Mouse (Mus musculus) stomach, postnatal 0 days (tissue): ENCODE measurements around the gene Igf1. TPM values are rescaled to one million over a fixed set of nuclear protein-coding genes. Genes with fewer than 3 reads are reported as not detected.

ENCODE experiments used
- ATAC-seq: fragments of 200-750 bp; cut with Nextera tagmentation; 2 replicates; pipeline ENCODE4 v1.8.0; 2017; ENCODE audit not compliant: low FRiP score, low TSS enrichment
- DNase-seq: peaks from one replicate; pipeline ENCODE4 v3.0.0-alpha.2; 2016; ENCODE audit warnings: low spot score
- H3K27ac ChIP-seq: fragments of 300-500 bp; sonication (generic); replicated peaks from 2 replicates; pipeline ENCODE4 v1.5.1; 2014; ENCODE audit warnings: mild to moderate bottlenecking, control low read depth
- H3K27me3 ChIP-seq: fragments of 300-500 bp; sonication (generic); 2 replicates; pipeline ENCODE4 v1.6.1; 2014; ENCODE audit warnings: low read length; ENCODE audit not compliant: control insufficient read depth, insufficient read depth
- H3K36me3 ChIP-seq: fragments of 300-500 bp; sonication (generic); 2 replicates; pipeline ENCODE4 v1.6.1; 2014; ENCODE audit warnings: low read length, mixed read lengths; ENCODE audit not compliant: control insufficient read depth, insufficient read depth
- H3K4me1 ChIP-seq: fragments of 300-500 bp; sonication (generic); replicated peaks from 2 replicates; pipeline ENCODE4 v1.6.1; 2014; ENCODE audit warnings: antibody characterized with exemption; ENCODE audit not compliant: control insufficient read depth, insufficient read depth
- H3K4me2 ChIP-seq: fragments of 300-500 bp; sonication (generic); replicated peaks from 2 replicates; pipeline ENCODE4 v1.6.1; 2014; ENCODE audit warnings: low read depth, mild to moderate bottlenecking, control low read depth, moderate library complexity
- H3K4me3 ChIP-seq: fragments of 300-500 bp; sonication (generic); 2 replicates; pipeline ENCODE4 v1.5.1; 2014; ENCODE audit warnings: low read depth, low read length, control low read depth
- H3K9ac ChIP-seq: fragments of 300-500 bp; sonication (generic); 2 replicates; pipeline ENCODE4 v1.6.1; 2014; ENCODE audit warnings: mild to moderate bottlenecking, low read length, control low read depth, mixed read lengths
- H3K9me3 ChIP-seq: fragments of 300-500 bp; sonication (generic); 2 replicates; pipeline ENCODE4 v1.6.1; 2016; ENCODE audit warnings: low read length; ENCODE audit not compliant: control insufficient read depth
- CTCF ChIP-seq: IDR thresholded peaks from 2 replicates; pipeline ENCODE4 v1.5.1; 2016; ENCODE audit warnings: antibody characterized with exemption, low read depth, mild to moderate bottlenecking, moderate library complexity
- EP300 ChIP-seq: optimal IDR thresholded peaks from 2 replicates; pipeline ENCODE3; 2016; ENCODE audit warnings: antibody characterized with exemption
- WGBS: fragments of 180-500 bp; shearing (Covaris S2); extraction: QIAGEN DNeasy Blood & Tissue Kit; methylation state at CpG from one replicate; pipeline ENCODE4 v1.1.7; 2014; 5-methylcytosine and 5-hydroxymethylcytosine counted together
- polyA plus RNA-seq: library from polyadenylated mRNA; unstranded; fragments of >200 nt; fragmentation: Nextera tagmentation; extraction: Ambion mirVana; gene quantifications from 2 replicates; pipeline ENCODE4 v1.2.1, GENCODE M21; 2015

The Igf1 gene
- polyA plus RNA-seq, 1 experiment from 2014 or later: 42.5 TPM

DNA sequence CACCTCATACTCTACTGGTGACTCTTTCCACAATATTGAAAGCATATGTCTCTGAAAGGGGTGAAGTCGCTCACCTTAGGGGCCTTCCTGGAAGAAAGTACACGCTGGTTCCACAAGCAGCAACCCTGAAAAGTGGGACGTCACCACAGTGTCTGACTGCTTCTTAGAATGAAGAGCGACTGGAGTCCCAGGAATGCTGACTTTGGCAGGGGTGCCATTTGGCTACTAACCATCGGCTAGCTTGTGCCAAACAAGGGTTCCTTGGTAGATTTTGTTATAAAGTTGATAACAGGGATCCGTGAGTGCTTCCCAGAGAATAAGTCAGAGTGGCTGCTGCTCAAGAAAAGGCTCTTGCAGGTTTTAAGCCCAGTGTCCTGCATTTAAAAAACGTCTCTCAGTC, 4.8 kb downstream of the Igf1 start:
- 65% methylated on average over 7 of the region's 7 CpGs for WGBS
- Histone ChIP-seq H3K36me3 (0 out of 2 replicates have a peak, but pooled peaks cover 2% of the 10 kb centered on the region), H3K27me3 (no peaks in the 10 kb centered on the region), H3K4me3 (no peak overlapping the region), H3K9me3 (no peaks in the 10 kb centered on the region), H3K27ac (no peak overlapping the region), H3K4me1 (no peaks in the 10 kb centered on the region), H3K9ac (no peak overlapping the region), H3K4me2 (no peak overlapping the region)
- ATAC-seq: no peak
- DNase-seq: no peak
- TF ChIP-seq EP300 (no peak), CTCF (no peak)

GRCm38 (mm10) chr10:87863326-87863725, 5.3 kb downstream of the Igf1 start:
- Histone ChIP-seq H3K4me1 (no peaks in the 10 kb centered on the region), H3K27ac (no peak overlapping the region), H3K9ac (no peak overlapping the region), H3K36me3 (0 out of 2 replicates have a peak, but pooled peaks cover 2% of the 10 kb centered on the region), H3K9me3 (no peaks in the 10 kb centered on the region), H3K4me2 (no peak overlapping the region), H3K4me3 (no peak overlapping the region), H3K27me3 (no peaks in the 10 kb centered on the region)
- DNase-seq (no peak), ATAC-seq (no peak)
- no peak for TF ChIP-seq CTCF
- TF ChIP-seq EP300: no peak
- 78% methylated on average over 4 of the region's 4 CpGs for WGBS

GRCm38 (mm10) chr10:87865712-87866111, 7.6 kb downstream of the Igf1 start:
- Histone ChIP-seq H3K9ac (no peak overlapping the region), H3K4me2 (no peak overlapping the region), H3K4me1 (no peaks in the 10 kb centered on the region), H3K36me3 (0 out of 2 replicates have a peak, but pooled peaks cover 2% of the 10 kb centered on the region), H3K9me3 (no peaks in the 10 kb centered on the region), H3K27me3 (no peaks in the 10 kb centered on the region), H3K27ac (no peak overlapping the region), H3K4me3 (no peak overlapping the region)
- DNase-seq (no peak), ATAC-seq (no peak)
- 87% methylated on average over 9 of the region's 9 CpGs for WGBS
- no peak for TF ChIP-seq EP300
- TF ChIP-seq CTCF: no peak

DNA sequence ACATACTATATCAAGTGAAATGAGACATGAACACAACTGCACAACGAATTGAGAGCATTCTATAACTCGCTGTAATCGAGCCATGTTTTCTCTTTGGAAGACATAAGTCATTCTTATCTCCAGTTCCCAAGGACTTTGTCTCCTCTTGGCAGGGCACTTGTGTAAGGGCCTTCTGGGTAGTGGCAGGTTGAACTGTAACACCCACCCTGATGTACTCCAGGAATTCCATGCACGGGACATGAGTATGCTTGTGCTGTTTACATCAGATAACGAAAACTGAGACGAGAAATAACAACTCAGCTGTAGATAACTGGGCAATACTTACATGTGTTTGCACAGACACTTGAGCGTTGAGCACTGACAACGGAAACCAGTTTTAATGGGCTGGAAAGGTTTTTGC, 8.4 kb downstream of the Igf1 start:
- H3K4me2 ChIP-seq: no peak overlapping the region
- H3K36me3 ChIP-seq: 0 out of 2 replicates have a peak, but pooled peaks cover 2% of the 10 kb centered on the region
- no peak overlapping the region for H3K4me3 ChIP-seq
- no peak for ATAC-seq
- no peak overlapping the region for H3K27ac ChIP-seq
- no peaks in the 10 kb centered on the region for H3K27me3 ChIP-seq
- no peak for TF ChIP-seq CTCF
- no peak for TF ChIP-seq EP300
- no peak overlapping the region for H3K9ac ChIP-seq
- H3K4me1 ChIP-seq: no peaks in the 10 kb centered on the region
- no peaks in the 10 kb centered on the region for H3K9me3 ChIP-seq
- DNase-seq: no peak
- 40% methylated on average over 8 of the region's 8 CpGs for WGBS

DNA sequence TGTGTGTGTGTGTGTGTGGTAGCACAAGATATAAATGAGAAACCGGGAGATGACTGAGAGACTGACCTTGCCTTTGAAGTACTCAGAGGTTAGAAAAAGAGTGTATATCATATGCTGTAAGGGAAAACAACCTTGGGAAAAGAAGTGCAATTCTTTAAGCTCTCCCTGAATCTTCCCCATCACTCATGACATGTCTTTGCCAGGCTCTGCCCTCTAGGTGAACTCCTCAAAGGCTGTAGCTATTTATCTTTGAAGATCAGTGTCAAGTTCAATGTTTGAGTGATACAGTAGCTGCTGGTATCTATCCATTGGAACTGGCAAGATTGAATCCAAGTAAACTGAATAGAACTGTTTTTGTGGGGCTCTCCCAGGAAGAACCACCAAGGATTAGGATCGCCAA, 9.2 kb downstream of the Igf1 start:
- Histone ChIP-seq H3K4me3 (no peak overlapping the region), H3K9me3 (no peaks in the 10 kb centered on the region), H3K4me1 (no peaks in the 10 kb centered on the region; the same call in 1 of the 2 replicates), H3K9ac (no peak overlapping the region), H3K36me3 (0 out of 2 replicates have a peak, but pooled peaks cover 2% of the 10 kb centered on the region), H3K4me2 (no peak overlapping the region), H3K27me3 (no peaks in the 10 kb centered on the region), H3K27ac (no peak overlapping the region)
- TF ChIP-seq EP300: no peak
- no peak for TF ChIP-seq CTCF
- ATAC-seq (no peak), DNase-seq (no peak)
- 62% methylated on average over 2 of the region's 2 CpGs for WGBS

DNA sequence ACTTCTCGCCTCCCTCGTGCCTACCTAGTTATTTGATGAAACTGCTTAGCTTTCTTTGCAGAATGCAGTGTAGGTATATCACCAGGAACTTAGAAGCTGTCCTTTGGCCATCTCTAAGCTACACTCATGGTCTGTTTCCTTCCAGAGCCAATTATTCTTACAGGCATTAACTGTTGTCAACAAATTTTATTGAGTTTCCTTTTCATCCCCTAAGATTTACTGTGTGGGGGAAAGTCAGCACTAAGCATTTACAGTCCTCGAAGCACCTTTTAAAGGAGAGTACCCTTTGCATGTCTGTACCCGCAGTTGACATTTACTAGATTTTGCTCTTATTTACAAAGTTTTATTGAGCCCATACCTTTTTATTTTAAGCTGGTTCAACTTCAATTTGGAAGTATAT, 9.6 kb downstream of the Igf1 start:
- Histone ChIP-seq H3K4me1 (no peaks in the 10 kb centered on the region; the same call in 1 of the 2 replicates), H3K36me3 (0 out of 2 replicates have a peak, but pooled peaks cover 2% of the 10 kb centered on the region), H3K27ac (no peak overlapping the region), H3K4me3 (no peak overlapping the region), H3K4me2 (no peak overlapping the region), H3K9ac (no peak overlapping the region), H3K27me3 (no peaks in the 10 kb centered on the region), H3K9me3 (no peaks in the 10 kb centered on the region)
- TF ChIP-seq EP300 (no peak), CTCF (no peak)
- 53% methylated on average over 4 of the region's 4 CpGs for WGBS
- DNase-seq: no peak
- ATAC-seq: no peak
